Mouse (Mus musculus): ENCODE data around the gene Gucd1. TPM values are rescaled to one million over a fixed set of nuclear protein-coding genes. Genes with fewer than 3 reads are reported as not detected.

Gene Gucd1
- total and polyA plus RNA-seq, 2 experiments from 2014 or later: 28.0 to 113 TPM

DNA sequence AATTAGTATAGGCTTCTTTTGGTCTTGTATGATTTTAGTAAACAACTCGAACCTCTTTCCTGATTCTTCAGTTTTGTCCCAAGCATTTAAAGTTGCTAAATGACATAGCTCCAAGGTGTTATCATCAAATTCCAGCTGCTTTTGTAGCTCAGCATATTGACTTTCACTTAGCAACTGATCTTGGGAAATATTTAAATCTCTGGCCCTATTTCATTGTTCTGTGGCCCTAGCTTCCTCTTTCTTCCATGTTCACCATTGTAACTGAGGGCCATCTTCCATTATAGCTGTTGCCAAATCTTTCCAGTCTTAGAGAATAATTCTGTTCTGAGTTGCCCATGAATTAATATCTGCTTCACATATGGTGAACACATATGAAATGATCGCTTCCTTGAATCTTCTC, 27.0 kb downstream of the Gucd1 start:
- Histone ChIP-seq H3K36me3 (replicated peaks; ENCODE audit: control insufficient read depth, insufficient read depth, low read length) (no peaks in the 10 kb centered on the region), H3K4me1 (ENCODE audit: control insufficient read depth, insufficient read depth) (peaks cover 11% of the 10 kb centered on the region; the same call in 1 of the 2 replicates), H3K4me3 (ENCODE audit: low read depth, low read length) (no peak overlapping the region), H3K27me3 (ENCODE audit: control insufficient read depth, insufficient read depth, low read length) (no peaks in the 10 kb centered on the region), H3K9ac (replicated peaks; ENCODE audit: low read depth, low read length) (no peak overlapping the region), H3K4me2 (ENCODE audit: low read depth, low read length) (no peak overlapping the region), H3K9me3 (replicated peaks; ENCODE audit: control insufficient read depth, low read length) (no peaks in the 10 kb centered on the region), H3K27ac (ENCODE audit: low read depth) (no peak overlapping the region)
- 83% methylated on average over 2 of the region's 2 CpGs for WGBS
- ATAC-seq (ENCODE audit: insufficient read depth, low read depth): no peak
- no peak for DNase-seq (ENCODE audit: low spot score)
- TF ChIP-seq CTCF (IDR thresholded peaks at IDR 0.05; ENCODE audit: low read depth): no peak
- no peak for TF ChIP-seq EP300 (IDR thresholded peaks at IDR 0.05; ENCODE audit: low read depth)

DNA sequence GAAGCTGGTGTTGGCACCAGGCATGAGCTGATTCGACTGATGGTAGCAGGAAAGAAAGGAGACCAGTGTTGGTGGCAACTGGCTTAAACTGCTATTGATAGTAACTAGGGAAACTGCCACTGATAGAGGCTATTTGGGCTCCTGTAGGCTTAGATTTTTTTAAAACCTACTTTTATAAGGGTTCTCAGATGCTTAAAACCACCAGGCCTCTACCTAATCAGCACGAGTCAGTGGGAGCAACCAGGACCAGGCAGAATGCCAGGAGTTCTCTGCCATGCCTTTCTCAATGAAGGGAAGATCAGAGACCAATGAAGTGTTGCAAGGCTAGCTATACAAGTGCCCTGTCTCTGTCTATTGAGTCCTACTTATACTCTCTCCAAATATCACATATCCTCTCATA, 28.2 kb downstream of the Gucd1 start:
- TF ChIP-seq CTCF (IDR thresholded peaks at IDR 0.05; ENCODE audit: low read depth) (no peak), EP300 (IDR thresholded peaks at IDR 0.05; ENCODE audit: low read depth) (no peak)
- no peaks in the 10 kb centered on the region for H3K9me3 ChIP-seq (replicated peaks; ENCODE audit: control insufficient read depth, low read length)
- DNase-seq (ENCODE audit: low spot score): peak; percentile 27
- no peak overlapping the region for H3K27ac ChIP-seq (ENCODE audit: low read depth)
- H3K4me1 ChIP-seq (ENCODE audit: control insufficient read depth, insufficient read depth): 0 out of 2 replicates have a peak, but pooled peaks cover 4% of the 10 kb centered on the region
- 22% methylated on average over 2 of the region's 2 CpGs for WGBS
- no peak for ATAC-seq (ENCODE audit: insufficient read depth, low read depth)
- H3K27me3 ChIP-seq (ENCODE audit: control insufficient read depth, insufficient read depth, low read length): no peaks in the 10 kb centered on the region
- no peak overlapping the region for H3K4me2 ChIP-seq (ENCODE audit: low read depth, low read length)
- no peak overlapping the region for H3K9ac ChIP-seq (replicated peaks; ENCODE audit: low read depth, low read length)
- no peaks in the 10 kb centered on the region for H3K36me3 ChIP-seq (replicated peaks; ENCODE audit: control insufficient read depth, insufficient read depth, low read length)
- H3K4me3 ChIP-seq (ENCODE audit: low read depth, low read length): no peak overlapping the region

DNA sequence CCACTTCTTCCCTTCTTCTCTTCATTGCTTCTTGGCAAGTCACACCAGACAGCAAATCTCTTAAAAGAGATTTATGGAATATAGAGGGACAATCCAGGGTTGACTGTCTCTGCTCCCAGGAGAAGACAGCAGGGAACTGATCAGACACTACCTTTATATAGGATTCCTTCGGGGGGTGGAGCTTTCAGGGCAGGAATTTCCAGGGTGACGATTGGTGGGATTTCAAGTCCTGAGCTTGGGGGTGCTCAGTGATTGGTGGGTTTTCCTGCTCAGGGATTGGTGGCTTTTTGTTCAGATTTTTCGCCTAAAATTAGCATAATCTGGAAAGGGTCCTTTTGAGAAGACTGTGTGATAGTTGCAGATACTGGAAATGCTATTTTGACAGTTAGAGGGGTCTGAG, 30.6 kb downstream of the Gucd1 start:
- no peaks in the 10 kb centered on the region for H3K36me3 ChIP-seq (replicated peaks; ENCODE audit: control insufficient read depth, insufficient read depth, low read length)
- TF ChIP-seq CTCF (IDR thresholded peaks at IDR 0.05; ENCODE audit: low read depth) (no peak), EP300 (IDR thresholded peaks at IDR 0.05; ENCODE audit: low read depth) (no peak)
- no peak for ATAC-seq (ENCODE audit: insufficient read depth, low read depth)
- 0 out of 2 replicates have a peak, but pooled peaks cover 4% of the 10 kb centered on the region for H3K4me1 ChIP-seq (ENCODE audit: control insufficient read depth, insufficient read depth)
- H3K4me3 ChIP-seq (ENCODE audit: low read depth, low read length): no peak overlapping the region
- H3K9me3 ChIP-seq (replicated peaks; ENCODE audit: control insufficient read depth, low read length): no peaks in the 10 kb centered on the region
- no peak overlapping the region for H3K27ac ChIP-seq (ENCODE audit: low read depth)
- H3K27me3 ChIP-seq (ENCODE audit: control insufficient read depth, insufficient read depth, low read length): no peaks in the 10 kb centered on the region
- H3K4me2 ChIP-seq (ENCODE audit: low read depth, low read length): no peak overlapping the region
- DNase-seq (ENCODE audit: low spot score): no peak
- H3K9ac ChIP-seq (replicated peaks; ENCODE audit: low read depth, low read length): no peak overlapping the region
- WGBS: 52% methylated on average over 3 of the region's 3 CpGs

GRCm38 (mm10) chr10:75486086-75486979, 31.4 kb downstream of the Gucd1 start:
- Histone ChIP-seq H3K9me3 (replicated peaks; ENCODE audit: control insufficient read depth, low read length) (no peaks in the 10 kb centered on the region), H3K27me3 (ENCODE audit: control insufficient read depth, insufficient read depth, low read length) (no peaks in the 10 kb centered on the region), H3K4me3 (ENCODE audit: low read depth, low read length) (no peak overlapping the region), H3K4me1 (ENCODE audit: control insufficient read depth, insufficient read depth) (0 out of 2 replicates have a peak, but pooled peaks cover 4% of the 10 kb centered on the region), H3K36me3 (replicated peaks; ENCODE audit: control insufficient read depth, insufficient read depth, low read length) (no peaks in the 10 kb centered on the region), H3K9ac (replicated peaks; ENCODE audit: low read depth, low read length) (no peak overlapping the region), H3K27ac (ENCODE audit: low read depth) (no peak overlapping the region), H3K4me2 (ENCODE audit: low read depth, low read length) (no peak overlapping the region)
- DNase-seq (ENCODE audit: low spot score) (peak; percentile 85), ATAC-seq (ENCODE audit: insufficient read depth, low read depth) (peak; percentile 47; the same call in 1 of the 2 replicates)
- TF ChIP-seq CTCF (IDR thresholded peaks at IDR 0.05; ENCODE audit: low read depth) (peak; percentile 93), EP300 (IDR thresholded peaks at IDR 0.05; ENCODE audit: low read depth) (no peak)
- 47% methylated on average over 9 of the region's 9 CpGs for WGBS

DNA sequence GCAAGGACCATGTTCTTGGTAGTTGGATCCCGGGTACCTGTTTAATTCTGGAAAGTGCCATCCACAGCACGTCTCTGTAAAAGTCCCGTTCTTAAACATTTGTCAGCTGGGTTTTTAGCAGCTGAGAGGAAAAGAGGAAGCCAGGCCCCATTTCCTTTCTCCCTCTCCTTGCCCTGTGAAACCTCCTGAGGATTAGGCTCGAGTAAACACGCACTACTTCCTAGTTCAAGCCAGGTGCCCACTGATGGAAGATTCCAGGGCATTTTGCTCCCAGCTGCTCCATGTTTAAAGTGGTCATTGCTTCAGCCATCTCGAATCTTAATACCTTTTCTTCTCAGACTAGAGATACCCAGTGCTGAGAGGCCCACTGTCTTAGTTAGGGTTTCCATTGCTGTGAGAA, 33.0 kb downstream of the Gucd1 start:
- H3K4me2 ChIP-seq (ENCODE audit: low read depth, low read length): no peak overlapping the region
- no peak overlapping the region for H3K4me3 ChIP-seq (ENCODE audit: low read depth, low read length)
- no peaks in the 10 kb centered on the region for H3K36me3 ChIP-seq (replicated peaks; ENCODE audit: control insufficient read depth, insufficient read depth, low read length)
- H3K27ac ChIP-seq (ENCODE audit: low read depth): no peak overlapping the region
- H3K4me1 ChIP-seq (ENCODE audit: control insufficient read depth, insufficient read depth): 0 out of 2 replicates have a peak, but pooled peaks cover 4% of the 10 kb centered on the region
- TF ChIP-seq CTCF (IDR thresholded peaks at IDR 0.05; ENCODE audit: low read depth) (no peak), EP300 (IDR thresholded peaks at IDR 0.05; ENCODE audit: low read depth) (no peak)
- DNase-seq (ENCODE audit: low spot score) (no peak), ATAC-seq (ENCODE audit: insufficient read depth, low read depth) (no peak)
- WGBS: 60% methylated on average over 6 of the region's 6 CpGs
- no peaks in the 10 kb centered on the region for H3K9me3 ChIP-seq (replicated peaks; ENCODE audit: control insufficient read depth, low read length)
- H3K27me3 ChIP-seq (ENCODE audit: control insufficient read depth, insufficient read depth, low read length): no peaks in the 10 kb centered on the region
- H3K9ac ChIP-seq (replicated peaks; ENCODE audit: low read depth, low read length): no peak overlapping the region

Data from heart, postnatal 0 days (tissue).